Mouse (Mus musculus) spleen, embryonic (tissue): ENCODE results near the gene Mbnl2.

ENCODE experiments used
- CTCF ChIA-PET: fragments of 350-600 bp; sonication (Branson Sonifier 250); formaldehyde crosslinking; loops from one replicate; lab custom pipeline; 2022; lab: Charles Lee

Gene Mbnl2

DNA sequence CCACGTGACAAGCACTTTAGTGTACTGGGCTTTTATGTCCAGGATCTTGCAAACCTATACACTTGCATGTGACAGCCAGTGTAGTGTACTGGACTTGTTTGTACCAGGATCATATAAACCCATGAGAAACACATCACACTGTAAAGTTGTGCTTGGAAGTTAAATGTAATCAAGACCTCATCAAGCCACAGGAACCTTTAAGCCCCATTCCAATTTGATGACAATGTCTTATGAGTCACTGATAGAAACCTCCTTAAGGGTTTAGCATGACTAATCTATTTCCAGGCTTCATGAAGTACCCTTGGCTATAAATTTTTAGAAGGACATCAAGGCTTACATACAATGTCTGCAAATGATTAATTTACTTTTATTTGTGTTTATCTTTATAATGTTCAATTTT is 47.6 kb downstream of the Mbnl2 start:
- CTCF ChIA-PET = no interaction called here

DNA sequence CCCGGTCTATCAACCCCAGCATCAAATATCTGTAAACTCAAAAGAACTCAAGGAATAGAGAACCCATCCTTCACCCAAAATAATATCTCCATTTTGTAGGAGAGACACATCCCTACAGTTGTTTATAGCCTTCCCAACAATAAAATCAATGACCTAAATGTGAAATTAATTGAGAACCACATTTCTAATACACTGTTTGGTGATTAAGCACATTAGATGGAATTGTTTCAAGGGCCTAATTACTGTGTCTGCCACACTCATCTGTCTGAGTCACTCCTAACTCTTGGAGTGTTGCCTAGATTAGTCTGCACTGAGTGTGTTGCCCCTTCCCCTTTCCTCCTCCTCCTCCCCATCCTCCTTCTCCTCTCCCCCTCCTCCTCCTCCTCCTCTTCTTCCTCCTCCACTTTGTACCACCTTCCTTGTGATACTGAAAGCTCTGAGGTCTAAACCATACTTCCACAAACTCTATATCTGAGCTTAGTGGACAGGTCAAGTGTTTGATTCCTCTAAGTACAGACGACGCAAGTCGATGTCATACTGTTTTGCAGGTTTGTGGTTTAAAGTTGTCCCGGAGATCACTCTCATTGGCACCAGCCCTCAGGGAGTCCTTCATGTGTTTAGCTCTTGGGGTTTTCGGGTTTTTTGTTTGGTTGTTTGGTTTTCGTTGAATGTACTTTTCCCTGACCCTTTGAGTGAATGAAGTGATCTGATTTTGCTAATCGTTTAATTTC is 48.8 kb downstream of the Mbnl2 start:
- CTCF ChIA-PET = interaction anchor here (0.7 kb wide), 1 partner anchor 45 kb away, joined by 7 read pairs; no protein-coding TSS in a partner anchor

DNA sequence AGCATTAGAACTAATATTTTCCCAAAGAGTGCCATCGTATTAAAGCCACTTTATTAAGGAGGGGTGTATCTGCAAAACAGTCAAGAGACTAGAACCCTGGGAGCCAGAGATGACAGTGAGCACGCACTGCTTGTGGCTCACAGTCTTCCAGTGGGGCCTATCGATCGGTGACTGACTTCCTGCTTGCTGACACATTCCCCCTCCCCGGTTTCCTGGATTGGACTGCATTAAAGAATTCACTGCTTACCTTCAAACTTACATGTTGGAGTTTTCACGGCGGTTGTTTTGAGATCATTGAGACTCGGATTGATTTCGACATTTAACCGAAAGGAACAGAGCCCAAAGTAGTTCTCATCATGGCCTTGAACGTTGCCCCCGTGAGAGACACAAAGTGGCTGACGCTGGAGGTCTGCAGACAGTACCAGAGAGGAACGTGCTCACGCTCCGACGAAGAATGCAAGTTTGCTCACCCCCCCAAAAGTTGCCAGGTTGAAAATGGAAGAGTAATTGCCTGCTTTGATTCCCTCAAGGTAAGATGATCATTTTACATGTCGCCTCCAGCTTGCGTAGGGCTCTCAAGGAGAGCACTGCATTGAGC is 49.5 kb downstream of the Mbnl2 start:
- CTCF ChIA-PET = interaction anchor here (0.7 kb wide), 1 partner anchor 46 kb away, joined by 7 read pairs; no protein-coding TSS in a partner anchor

DNA sequence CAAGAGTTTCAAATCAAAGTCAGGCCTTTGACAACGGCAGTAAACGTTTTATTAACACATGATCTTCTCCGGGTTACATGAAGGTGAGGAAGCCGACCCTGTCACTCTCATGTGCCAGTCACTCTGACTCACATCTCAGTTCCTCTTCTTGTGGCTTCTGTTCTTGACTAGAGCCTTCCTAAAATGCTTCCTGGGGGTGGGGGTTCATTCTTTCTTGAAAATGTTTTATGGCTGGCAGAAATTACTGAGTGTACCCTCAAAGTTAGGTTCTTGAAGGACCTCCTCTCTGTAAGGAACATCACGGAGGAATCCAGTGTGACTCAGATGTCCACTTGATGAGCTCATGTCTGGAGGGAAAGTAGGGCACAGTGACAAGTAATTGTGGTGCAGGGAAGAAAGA is 50.2 kb downstream of the Mbnl2 start:
- CTCF ChIA-PET = no interaction called here

DNA sequence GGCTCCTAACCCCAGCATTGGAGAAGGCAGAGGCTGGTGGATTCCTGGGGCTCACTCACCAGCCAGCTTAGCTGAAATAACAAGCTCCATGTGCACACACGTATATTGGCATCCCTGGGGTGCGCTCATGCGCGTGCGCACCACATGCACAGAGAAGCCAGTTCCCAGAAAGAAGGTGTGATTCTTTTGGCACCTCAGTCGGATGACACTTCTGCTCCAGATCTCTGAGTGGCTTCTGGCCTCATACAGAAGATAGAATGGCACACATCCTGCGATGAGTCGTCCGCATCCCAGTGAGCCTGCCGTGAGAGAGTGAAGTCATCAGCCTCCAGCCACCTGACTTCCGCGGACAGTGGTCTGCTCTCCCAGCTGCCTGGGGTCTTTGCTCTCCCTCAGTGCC is 55.0 kb downstream of the Mbnl2 start:
- CTCF ChIA-PET = no interaction called here

DNA sequence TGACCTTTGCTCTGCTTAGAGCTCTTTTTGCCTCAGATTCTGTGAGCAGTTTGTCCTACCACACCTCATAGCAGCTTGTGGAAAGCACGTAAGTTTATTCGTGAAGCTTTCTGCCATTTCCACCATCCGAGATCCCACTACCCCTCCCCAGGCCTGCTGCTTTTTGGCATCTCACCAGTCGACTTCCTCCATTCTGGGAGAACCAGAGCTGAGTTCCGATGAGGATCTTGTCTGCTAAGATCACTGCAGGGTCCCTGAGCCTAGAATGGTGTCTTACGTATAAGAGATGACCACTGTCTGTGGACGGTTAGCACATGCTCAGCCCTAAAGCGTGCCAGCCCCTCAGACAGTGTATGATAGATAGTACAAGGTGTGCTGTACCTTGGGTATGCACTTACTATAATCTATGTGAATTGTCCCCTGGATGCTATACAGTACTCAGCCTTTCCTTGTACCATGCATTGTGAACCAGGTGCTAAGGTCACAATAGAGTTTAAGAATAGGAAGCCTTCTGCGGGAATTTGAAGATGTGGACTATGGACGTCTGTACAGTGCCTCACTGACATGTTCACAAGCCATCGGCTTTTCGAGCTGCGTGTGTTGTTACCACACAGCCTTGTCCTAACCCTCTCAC is 55.5 kb downstream of the Mbnl2 start:
- CTCF ChIA-PET = no interaction called here

DNA sequence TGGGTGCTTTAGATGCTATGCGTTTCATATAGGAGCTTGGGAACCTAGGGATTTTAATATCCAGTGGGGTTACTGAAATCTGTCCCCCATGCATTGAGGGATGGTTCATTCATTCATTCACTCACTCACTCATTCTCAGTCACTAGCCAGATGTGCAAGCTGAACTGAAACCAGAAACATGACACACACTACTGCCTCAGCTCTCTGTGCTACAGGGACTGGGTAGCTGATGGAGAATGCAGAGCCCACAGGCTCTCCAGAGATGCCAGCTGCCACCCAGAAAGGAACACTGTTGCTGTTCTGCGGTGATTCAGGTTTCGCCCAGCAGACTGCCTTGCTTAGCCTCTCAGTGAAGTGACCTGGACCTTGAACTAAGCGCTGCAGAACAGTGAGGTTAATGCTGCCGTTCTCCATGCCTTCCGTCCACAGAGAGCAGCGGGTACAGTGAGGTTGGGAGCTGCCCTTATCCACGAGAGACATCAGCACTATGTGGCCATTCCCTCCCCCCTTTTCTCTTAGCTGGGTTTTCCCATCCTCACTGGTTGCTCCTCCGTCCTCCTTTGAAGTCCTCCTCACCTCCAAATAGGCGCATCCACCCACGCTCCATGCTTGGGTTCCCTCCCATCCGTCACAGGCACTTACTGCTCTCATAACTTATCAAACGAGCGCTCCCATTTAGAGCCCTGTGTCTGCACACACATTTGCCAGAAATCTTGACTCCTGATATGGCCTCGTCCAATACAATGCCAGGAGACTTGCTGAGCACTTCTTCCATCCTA is 58.2 kb downstream of the Mbnl2 start:
- CTCF ChIA-PET = no interaction called here

DNA sequence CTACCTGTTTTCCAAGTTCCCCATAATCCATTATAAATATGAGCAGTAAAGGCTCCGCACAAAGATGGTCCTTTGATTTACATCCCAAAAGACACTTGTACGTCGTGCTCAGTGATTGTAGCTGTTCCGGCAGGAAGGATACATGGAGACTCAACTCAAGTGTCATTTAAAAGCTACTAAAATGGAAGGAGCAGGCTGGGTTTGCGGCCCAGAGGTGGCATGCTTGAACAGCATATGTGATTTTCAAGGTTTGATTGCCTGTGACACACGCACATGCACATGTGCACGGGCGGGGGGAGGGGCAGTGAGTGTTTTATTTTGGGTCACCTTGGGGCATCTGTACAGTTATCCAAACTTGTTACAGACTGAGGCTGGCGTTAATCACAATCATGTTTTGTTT is 59.9 kb downstream of the Mbnl2 start:
- CTCF ChIA-PET = interaction anchor here (0.8 kb wide), 1 partner anchor 11 kb away, joined by 3 read pairs; no protein-coding TSS in a partner anchor

DNA sequence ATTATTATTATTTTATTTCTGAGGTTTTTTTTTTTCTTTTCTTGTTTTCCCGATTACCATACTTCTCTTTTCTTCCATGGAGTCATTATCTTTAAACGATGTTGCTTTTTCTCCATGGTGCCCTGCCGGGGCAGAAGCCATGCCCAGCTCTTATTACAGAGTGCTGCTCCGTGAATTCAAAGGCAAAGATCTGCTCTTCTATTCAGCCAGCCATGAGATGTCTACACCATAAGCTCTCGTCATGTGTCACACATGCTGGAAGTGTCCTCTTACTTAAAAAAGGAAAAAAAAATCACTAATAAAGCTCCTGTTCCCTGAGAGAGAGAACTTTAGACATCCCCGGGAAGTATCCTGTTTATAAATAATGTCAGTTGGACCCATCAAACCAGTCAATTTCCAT is 60.4 kb downstream of the Mbnl2 start:
- CTCF ChIA-PET = interaction anchor here (0.8 kb wide), 1 partner anchor 10 kb away, joined by 3 read pairs; no protein-coding TSS in a partner anchor

DNA sequence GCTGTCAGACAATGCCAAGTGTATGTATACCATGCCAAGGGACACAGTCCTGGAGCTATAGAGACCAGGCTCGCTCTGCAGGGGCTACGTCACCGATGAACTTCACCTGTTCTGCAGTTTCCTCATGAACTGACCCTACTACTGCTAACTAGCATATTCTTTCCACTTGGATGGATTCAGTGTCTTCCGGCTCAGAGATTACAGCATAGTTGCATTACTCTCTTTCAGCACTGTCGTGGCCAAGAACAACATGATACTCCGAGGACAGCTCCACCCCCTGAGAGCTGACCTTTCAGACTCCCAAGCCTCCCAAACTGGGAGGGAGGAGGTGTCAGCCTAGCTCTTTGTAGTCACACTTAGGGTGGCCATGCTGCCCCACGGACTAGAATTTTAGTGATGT is 60.9 kb downstream of the Mbnl2 start:
- CTCF ChIA-PET = interaction anchor here (0.8 kb wide), 1 partner anchor 10 kb away, joined by 3 read pairs; no protein-coding TSS in a partner anchor

DNA sequence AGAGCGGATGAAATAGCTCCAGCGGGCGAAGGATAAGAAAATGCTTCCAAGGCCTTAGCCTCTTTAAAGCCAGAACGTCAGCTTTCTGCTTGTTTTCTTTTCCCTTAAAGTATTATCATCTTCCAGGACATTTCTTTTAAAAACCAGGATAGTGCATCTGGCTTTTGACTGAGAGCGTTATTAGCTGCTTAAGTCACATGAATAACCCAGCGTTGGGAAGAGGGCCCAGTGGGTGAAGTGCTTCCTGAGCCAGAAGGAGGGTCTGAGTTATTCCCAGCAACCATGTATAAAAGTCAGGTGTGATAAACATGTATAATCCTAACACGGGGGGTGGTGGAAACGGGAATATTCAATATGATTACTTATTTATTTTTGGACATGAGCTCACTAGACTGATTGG is 61.4 kb downstream of the Mbnl2 start:
- CTCF ChIA-PET = interaction anchor here (0.5 kb wide), 1 partner anchor 33 kb away, joined by 4 read pairs; no protein-coding TSS in a partner anchor

DNA sequence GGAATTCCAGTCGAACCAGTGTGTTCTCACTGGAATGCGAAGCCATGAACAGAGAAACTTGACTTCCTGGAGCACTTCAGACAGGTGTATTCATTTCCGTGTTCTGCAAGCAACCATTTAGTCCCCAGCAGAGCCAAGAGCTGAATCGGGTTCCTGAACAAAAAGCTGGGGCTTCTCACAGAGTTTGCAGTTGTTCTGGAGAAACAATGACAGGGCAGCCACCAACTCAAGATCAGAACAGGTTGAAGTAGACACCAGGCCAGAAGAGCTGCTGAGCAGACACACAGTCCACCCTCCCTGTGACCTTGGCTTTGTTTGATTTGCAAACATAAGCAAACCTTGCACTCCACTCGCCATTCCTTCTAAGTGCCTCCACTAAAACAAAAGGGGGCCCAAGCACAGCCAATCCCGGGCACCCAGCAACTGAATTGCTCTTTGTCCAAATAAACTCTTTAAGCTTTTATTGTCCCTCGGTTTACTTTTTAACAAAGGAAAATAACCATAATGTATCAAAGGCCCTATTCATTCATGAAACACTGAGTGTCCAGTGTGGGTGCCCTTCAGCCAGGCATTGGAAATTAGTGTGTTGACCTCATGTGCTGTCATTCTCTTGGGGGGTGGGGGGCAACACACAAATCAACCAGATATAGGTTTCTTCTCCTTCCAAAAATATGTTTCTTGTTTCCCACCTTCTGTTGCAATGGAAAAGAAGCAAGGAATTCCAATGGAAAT is 62.4 kb downstream of the Mbnl2 start:
- CTCF ChIA-PET = interaction anchor here (0.6 kb wide), 1 partner anchor 35 kb away, joined by 9 read pairs; no protein-coding TSS in a partner anchor

DNA sequence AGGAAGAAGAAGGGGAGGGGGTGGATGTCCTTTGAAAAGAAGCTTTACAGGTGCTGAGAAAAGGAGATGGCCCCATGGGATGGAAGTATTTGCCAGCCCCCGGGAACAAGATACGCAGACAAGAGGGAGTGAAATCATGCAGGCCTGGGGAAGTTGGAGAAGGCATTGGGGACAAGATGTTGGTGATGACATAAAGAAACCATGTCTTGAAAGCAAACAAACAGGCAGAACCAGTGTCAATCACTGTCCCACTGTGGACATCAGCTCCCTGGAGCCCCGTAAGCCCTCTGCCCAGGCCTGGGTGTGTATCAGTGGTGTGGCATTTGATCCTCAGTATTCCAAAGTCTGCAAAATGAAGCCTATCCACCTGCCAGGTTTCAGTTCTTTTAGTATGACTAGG is 63.2 kb downstream of the Mbnl2 start:
- CTCF ChIA-PET = interaction anchor here (0.6 kb wide), 1 partner anchor 36 kb away, joined by 9 read pairs; no protein-coding TSS in a partner anchor

DNA sequence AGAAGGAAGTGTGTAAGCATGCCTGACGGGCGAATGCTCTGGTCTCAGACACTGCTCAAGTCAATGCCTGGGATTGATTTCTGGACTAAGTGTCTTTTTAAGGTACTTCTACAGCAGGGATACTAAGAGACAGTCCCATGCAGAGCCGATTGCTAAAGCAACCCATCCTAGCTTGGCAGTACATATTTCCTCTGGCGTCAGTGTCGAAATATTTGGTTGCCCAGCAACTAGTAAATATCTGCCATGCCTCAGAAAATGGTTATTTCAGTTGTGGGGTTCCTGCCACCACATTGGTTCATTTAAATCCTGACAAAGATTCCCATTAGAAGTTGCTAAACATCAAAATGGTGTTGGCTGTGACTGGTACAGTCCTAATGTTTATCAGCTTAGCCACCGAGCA is 66.4 kb downstream of the Mbnl2 start:
- CTCF ChIA-PET = interaction anchor here (0.6 kb wide), 1 partner anchor 28 kb away, joined by 3 read pairs; no protein-coding TSS in a partner anchor

DNA sequence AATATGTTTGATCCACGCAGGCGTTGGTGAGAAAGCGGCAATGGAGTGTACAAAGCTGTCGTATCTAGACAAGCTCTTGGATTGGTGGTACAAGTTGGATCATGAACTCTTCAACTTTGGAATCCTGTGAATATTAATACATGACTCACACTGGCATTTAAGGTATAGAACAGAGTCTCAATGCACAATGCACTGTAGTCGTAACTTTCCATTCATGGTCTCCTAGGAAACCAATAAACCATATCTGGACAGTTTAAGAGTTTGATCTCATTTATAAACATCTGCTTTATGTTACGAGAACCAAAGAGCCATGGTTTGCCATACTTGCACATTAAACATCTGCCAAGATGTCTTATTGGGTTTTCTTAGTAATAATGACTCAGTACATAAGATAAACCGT is 66.9 kb downstream of the Mbnl2 start:
- CTCF ChIA-PET = no interaction called here

DNA sequence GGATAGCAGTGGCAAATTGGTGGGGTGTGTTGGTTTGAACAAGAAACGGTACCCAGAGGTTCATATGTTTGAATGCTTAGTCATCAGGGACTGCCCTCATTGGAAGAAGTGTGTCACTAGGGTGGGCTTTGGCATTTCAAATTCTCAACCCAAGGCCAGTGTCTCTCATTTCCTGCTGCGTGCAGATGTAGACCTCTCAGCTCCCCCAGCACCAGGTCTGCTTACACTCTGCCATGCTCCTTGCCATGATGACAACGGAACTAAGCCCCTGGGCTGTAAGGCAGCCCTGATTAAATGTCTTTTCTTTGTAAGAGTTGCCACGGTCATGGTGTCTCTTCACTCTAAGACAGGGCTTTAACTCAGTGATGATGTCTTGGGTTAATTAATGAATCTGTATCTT is 69.2 kb downstream of the Mbnl2 start:
- CTCF ChIA-PET = no interaction called here

DNA sequence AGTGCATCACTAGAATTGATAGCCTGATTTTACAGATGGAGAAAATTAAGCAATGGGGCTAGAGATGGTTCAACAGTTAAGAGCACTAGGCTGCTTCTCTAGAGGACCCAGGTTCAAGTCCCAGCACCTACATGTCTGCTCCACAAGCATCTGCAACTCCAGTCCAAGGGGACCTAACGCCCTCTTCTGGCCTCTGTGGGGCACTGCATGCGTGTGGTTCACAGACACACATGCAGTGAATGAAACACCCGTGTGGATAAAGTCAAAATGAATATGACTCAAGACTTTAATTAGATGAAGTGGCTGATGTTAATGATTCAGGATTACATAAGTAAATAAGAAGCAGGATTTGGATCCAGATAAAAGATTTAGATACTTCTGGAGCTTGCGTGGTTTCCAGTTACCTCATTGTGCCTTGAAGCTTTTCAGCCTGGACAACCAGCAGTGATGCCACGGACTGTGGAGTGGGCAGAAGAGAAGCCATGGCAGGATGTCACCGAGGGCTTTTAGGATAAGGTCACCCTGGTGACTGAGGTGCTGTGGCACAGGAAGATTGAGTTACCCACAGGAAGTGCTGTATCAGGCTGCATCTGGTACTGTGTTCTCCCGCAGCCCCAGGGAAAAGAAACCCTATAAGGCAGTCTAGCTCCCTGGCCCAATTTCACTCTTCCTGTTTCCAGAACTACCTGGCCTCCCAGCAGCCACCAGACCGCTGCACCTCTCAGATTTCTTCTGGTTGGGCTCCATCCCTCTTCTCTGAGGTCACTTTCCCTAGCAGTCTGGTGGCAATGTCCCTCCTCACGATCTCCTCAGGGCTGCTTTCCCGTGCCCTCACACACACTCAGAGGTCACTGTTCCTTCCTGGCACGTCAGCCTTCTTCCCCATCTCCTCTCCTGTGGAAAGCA is 72.2 kb downstream of the Mbnl2 start:
- CTCF ChIA-PET = interaction anchor here (0.6 kb wide), 2 partner anchors 8 to 37 kb away, joined by 3 to 4 read pairs; no protein-coding TSS in a partner anchor

DNA sequence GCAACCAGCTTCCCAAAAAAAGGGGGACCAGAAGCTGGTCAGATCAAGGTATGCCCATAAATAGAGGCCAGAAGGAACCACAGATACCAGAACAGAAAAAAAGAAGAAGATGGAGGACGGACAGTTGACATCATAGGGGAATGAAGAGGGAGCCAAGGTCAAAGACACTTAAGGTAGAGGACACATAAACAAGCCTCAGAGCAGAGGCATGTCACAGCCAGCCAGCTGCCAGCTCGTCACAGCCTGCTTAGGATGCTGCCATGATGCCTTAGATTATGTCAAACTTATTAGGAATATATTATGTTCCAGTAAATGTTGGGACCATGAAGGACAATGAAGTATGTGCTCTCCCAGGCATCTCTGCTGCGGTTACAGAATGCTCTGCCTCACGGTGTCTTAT is 73.9 kb downstream of the Mbnl2 start:
- CTCF ChIA-PET = no interaction called here

DNA sequence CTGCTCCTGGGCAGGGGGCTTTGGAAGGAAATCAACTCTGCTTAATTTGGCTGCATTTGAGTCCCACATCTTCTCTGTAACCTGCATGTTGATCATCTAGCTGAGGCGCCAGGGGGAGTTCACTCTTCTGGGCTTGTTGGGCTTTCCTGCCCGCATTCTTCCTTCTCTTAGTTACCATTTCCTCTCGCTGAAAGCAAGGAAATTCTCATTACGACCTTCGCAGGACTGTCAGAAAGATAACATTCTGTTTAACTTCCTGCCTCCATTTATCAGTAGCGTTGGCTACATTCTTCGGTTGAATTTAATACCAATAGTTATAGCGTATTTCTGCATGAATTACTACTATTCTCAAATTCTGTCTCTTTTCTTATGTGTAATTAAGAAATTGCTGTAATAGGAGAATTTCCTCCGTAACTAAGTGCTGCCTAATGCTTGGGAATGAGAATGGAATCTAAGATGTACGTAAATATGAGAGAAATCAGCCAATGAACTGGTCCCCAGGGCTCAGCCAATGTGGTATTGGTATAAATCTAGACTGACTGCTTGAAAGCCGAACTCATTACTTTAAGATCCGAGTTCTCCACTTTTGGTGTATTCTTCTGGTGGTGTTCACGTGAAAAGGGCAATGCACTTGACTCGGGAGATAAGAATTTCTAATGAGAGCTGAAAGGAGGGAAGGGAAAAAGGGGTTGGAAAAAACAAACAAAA is 76.8 kb downstream of the Mbnl2 start:
- CTCF ChIA-PET = interaction anchor here (0.6 kb wide), 1 partner anchor 32 kb away, joined by 3 read pairs; no protein-coding TSS in a partner anchor
